Mouse (Mus musculus) liver, postnatal 0 days (tissue): ENCODE measurements around the gene Ttll1.

Experiments used
- CTCF ChIP-seq: sonication (generic); IDR thresholded peaks from 2 replicates; pipeline ENCODE4 v1.5.1; 2016; ENCODE audit warnings: antibody characterized with exemption, low read depth
- EP300 ChIP-seq: IDR thresholded peaks from 2 replicates; pipeline ENCODE4 v1.6.1; 2016; ENCODE audit warnings: antibody characterized with exemption, low read depth, mild to moderate bottlenecking

- no peak for TF ChIP-seq EP300
- TF ChIP-seq CTCF, result peak; percentile 61
Observed at GRCm38 (mm10) chr15:83553831-83554230, 43.1 kb upstream of the Ttll1 start.
